Mouse (Mus musculus) kidney, adult 9 months (tissue): ENCODE measurements at regions not wholly inside any gene's neighbourhood (a gene's known extent, or its start where the extent isn't known, plus 50 kb on each side); places are given as distances from the start of the nearest gene placed in this dataset.

Source experiments
- DNase-seq: peaks from one replicate; pipeline ENCODE4 v3.0.0; 2022

GRCm38 (mm10) chr8:7718898-7719696 lies 941.9 kb downstream of the Efnb2 start:
- DNase-seq: no peak

GRCm38 (mm10) chr8:7710764-7711163 lies 950.3 kb downstream of the Efnb2 start:
- no peak for DNase-seq

- DNase-seq: no peak
Measured at GRCm38 (mm10) chr8:7709406-7709805, 951.6 kb downstream of the Efnb2 start.

- no peak for DNase-seq
Measured at GRCm38 (mm10) chr8:7691355-7691996, 969.6 kb downstream of the Efnb2 start.

GRCm38 (mm10) chr8:7653804-7654203 lies 1007.2 kb downstream of the Efnb2 start:
- DNase-seq: no peak
